Mouse (Mus musculus) myocyte (in vitro differentiated cells): ENCODE measurements around the gene Fam107b. TPM values are rescaled to one million over a fixed set of nuclear protein-coding genes. Genes with fewer than 3 reads are reported as not detected.

Experiments used
- H3K27me3 ChIP-seq: one replicate; pipeline ENCODE4 v1.6.1; 2011; ENCODE audit not compliant: control insufficient read depth, insufficient read depth, insufficient read length
- H3K36me3 ChIP-seq: one replicate; pipeline ENCODE4 v1.6.1; 2011; ENCODE audit not compliant: control insufficient read depth, insufficient read depth
- H3K4me2 ChIP-seq: one replicate; pipeline ENCODE4 v1.6.1; 2011; ENCODE audit warnings: low read depth, control low read depth
- H3K4me3 ChIP-seq: one replicate; pipeline ENCODE4 v1.5.1; 2011; ENCODE audit warnings: mild to moderate bottlenecking, control low read depth, moderate library complexity
- H3K79me2 ChIP-seq: one replicate; pipeline ENCODE4 v1.6.1; 2011; ENCODE audit not compliant: control insufficient read depth, insufficient read depth
- H3ac ChIP-seq: one replicate; pipeline ENCODE4 v1.6.1; 2011; ENCODE audit not compliant: control insufficient read depth, insufficient read length
- CEBPB ChIP-seq: IDR thresholded peaks from 2 replicates; pipeline ENCODE4 v1.6.1; 2011; ENCODE audit warnings: mild to moderate bottlenecking, moderate library complexity; ENCODE audit not compliant: poor library complexity, insufficient read depth, severe bottlenecking
- E2F4 ChIP-seq: IDR thresholded peaks from one replicate; pipeline ENCODE4 v1.6.1; 2011; ENCODE audit warnings: mild to moderate bottlenecking, control low read depth, moderate library complexity; ENCODE audit not compliant: insufficient read depth
- MAX ChIP-seq: IDR thresholded peaks from one replicate; pipeline ENCODE4 v1.6.1; 2011; ENCODE audit warnings: low read depth, mild to moderate bottlenecking, control low read depth
- MYOD1 ChIP-seq, 3 experiments: IDR thresholded peaks; one replicate each; pipeline ENCODE4 v1.6.1; 2011; ENCODE audit warnings: control low read depth in 2 of 3, low read depth in 2 of 3, mild to moderate bottlenecking in 2 of 3, moderate library complexity in 1 of 3; ENCODE audit not compliant: insufficient read length in 2 of 3, control insufficient read depth in 1 of 3
- MYOG ChIP-seq, 3 experiments: IDR thresholded peaks; one replicate each; pipeline ENCODE4 v1.6.1; 2011; ENCODE audit warnings: control low read depth in 2 of 3, low read depth in 2 of 3, mild to moderate bottlenecking in 2 of 3; ENCODE audit not compliant: insufficient read length in 2 of 3, control insufficient read depth in 1 of 3, insufficient read depth in 1 of 3
- POLR2A ChIP-seq: IDR thresholded peaks from one replicate; pipeline ENCODE4 v1.6.1; 2011; ENCODE audit warnings: low read depth, mild to moderate bottlenecking, control low read depth, moderate library complexity; ENCODE audit not compliant: insufficient read length
- POLR2AphosphoS2 ChIP-seq: IDR thresholded peaks from one replicate; pipeline ENCODE4 v1.6.1; 2011; ENCODE audit warnings: low read depth, control low read depth; ENCODE audit not compliant: insufficient read length
- REST ChIP-seq: IDR thresholded peaks from one replicate; pipeline ENCODE4 v1.6.1; 2011; ENCODE audit warnings: mild to moderate bottlenecking, control low read depth, moderate library complexity; ENCODE audit not compliant: insufficient read depth, insufficient read length
- SRF ChIP-seq: IDR thresholded peaks from one replicate; pipeline ENCODE4 v1.6.1; 2011; ENCODE audit warnings: low read depth; ENCODE audit not compliant: control insufficient read depth, insufficient read length
- TCF12 ChIP-seq: IDR thresholded peaks from one replicate; pipeline ENCODE4 v1.6.1; 2011; ENCODE audit warnings: mild to moderate bottlenecking, control low read depth; ENCODE audit not compliant: poor library complexity, insufficient read depth, severe bottlenecking
- TCF3 ChIP-seq: IDR thresholded peaks from one replicate; pipeline ENCODE4 v1.6.1; 2011; ENCODE audit warnings: low read depth, control low read depth; ENCODE audit not compliant: insufficient read length
- USF1 ChIP-seq: IDR thresholded peaks from one replicate; pipeline ENCODE4 v1.6.1; 2011; ENCODE audit warnings: low read depth, mild to moderate bottlenecking, control low read depth, moderate library complexity
- polyA plus RNA-seq: library from polyadenylated mRNA; unstranded; fragments of >200 nt; fragmentation: generic; extraction: Trizol; gene quantifications from one replicate; pipeline ENCODE4 v1.2.1, GENCODE M21; 2012; ENCODE audit warnings: missing spikeins

The Fam107b gene
- polyA plus RNA-seq, 1 experiment = 10.0 TPM

DNA sequence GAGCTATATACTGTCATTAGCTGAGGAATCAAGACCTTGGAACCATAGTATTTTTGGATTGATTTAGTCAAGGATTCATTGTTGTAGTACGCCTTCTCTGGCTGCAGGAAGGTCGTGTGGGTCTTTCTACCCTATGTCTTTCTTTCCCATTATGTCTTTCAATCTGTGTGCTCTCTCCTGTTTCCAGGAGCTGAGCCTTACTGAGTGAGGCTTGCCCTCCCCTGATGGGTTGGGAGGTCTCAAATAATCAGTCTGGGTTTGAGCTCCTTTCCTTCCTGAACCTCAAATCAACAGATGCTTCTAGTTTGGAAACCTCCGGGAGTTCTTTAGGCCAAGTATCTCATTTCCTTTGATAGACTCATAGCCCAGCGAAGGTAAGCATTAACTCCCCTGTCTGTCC, 119.9 kb downstream of the Fam107b start:
- H3K4me3 ChIP-seq = no peak overlapping the region
- TF ChIP-seq REST = no peak
- TF ChIP-seq SRF = no peak
- no peak for TF ChIP-seq E2F4
- TF ChIP-seq MYOD1 (IDR thresholded peaks at IDR 0.05; ENCODE audit: control insufficient read depth in 1 of 3, insufficient read length in 2 of 3, low read depth in 2 of 3) = no peak
- TF ChIP-seq POLR2AphosphoS2 = no peak
- no peak for TF ChIP-seq MAX
- no peak for TF ChIP-seq CEBPB
- TF ChIP-seq TCF3 = no peak

DNA sequence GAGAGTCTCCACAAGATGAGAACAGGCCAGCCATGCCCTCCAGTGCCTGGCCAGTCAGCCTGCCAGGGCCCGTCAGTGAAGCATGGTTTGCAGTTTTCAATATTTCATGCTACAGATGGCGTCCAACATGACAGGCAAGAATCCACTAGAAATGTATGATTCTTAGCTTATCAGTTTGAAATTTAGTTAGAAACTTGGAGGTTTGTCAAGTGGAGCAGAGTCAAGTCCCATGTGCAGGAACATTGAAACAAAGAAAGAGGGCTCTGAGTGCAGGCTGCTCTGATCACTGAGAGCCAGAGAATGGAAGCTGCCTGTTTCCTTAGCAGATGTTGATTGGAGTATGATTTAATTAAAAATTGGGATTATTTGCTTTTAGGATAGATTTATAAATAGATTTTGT, 122.5 kb downstream of the Fam107b start:
- Histone ChIP-seq H3K4me2 (no peak overlapping the region), H3K79me2 (no peaks in the 10 kb centered on the region), H3K36me3 (no peaks in the 10 kb centered on the region), H3ac (no peak overlapping the region), H3K27me3 (no peaks in the 10 kb centered on the region), H3K4me3 (no peak overlapping the region)
- TF ChIP-seq E2F4 (no peak), POLR2A (no peak), USF1 (no peak), MAX (no peak)

More for the DNA sequence above, 119.9 kb downstream of the Fam107b start:
- Histone ChIP-seq H3K36me3 (no peaks in the 10 kb centered on the region), H3K27me3 (no peaks in the 10 kb centered on the region), H3ac (no peak overlapping the region), H3K79me2 (no peaks in the 10 kb centered on the region), H3K4me2 (no peak overlapping the region)

DNA sequence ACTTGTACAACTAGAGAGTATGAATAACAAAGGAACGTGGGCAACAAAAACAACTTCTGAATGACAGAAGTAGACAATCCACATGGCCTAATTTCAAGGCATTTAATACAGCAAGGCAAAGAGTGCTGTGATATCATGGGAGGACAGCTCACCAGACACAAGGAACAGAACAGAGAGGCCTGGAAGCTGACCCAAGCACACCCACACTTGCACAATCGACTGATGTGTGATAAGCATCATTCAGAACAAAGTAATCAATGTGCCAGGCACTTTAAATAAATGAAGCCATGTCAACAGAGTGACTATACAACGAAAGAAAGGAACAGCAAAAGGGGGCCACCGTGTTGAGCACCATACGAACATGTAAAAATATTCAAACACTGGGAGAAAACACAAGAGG, 125.6 kb downstream of the Fam107b start:
- no peak for TF ChIP-seq REST
- no peak for TF ChIP-seq POLR2A
- TF ChIP-seq POLR2AphosphoS2 = no peak
- no peak for TF ChIP-seq USF1
- TF ChIP-seq TCF12 = no peak
- TF ChIP-seq TCF3 = no peak
- TF ChIP-seq MAX = no peak
- TF ChIP-seq MYOG (IDR thresholded peaks at IDR 0.05; ENCODE audit: control insufficient read depth in 1 of 3, insufficient read depth in 1 of 3, insufficient read length in 2 of 3, low read depth in 2 of 3) = no peak
- TF ChIP-seq E2F4 = no peak
- TF ChIP-seq MYOD1 (IDR thresholded peaks at IDR 0.05; ENCODE audit: control insufficient read depth in 1 of 3, insufficient read length in 2 of 3, low read depth in 2 of 3) = no peak
- TF ChIP-seq CEBPB = no peak
- no peak for TF ChIP-seq SRF
- no peak overlapping the region for H3K4me3 ChIP-seq
- H3K79me2 ChIP-seq = no peaks in the 10 kb centered on the region
- no peak overlapping the region for H3K4me2 ChIP-seq
- H3K36me3 ChIP-seq = no peaks in the 10 kb centered on the region
- H3ac ChIP-seq = no peak overlapping the region
- no peaks in the 10 kb centered on the region for H3K27me3 ChIP-seq

DNA sequence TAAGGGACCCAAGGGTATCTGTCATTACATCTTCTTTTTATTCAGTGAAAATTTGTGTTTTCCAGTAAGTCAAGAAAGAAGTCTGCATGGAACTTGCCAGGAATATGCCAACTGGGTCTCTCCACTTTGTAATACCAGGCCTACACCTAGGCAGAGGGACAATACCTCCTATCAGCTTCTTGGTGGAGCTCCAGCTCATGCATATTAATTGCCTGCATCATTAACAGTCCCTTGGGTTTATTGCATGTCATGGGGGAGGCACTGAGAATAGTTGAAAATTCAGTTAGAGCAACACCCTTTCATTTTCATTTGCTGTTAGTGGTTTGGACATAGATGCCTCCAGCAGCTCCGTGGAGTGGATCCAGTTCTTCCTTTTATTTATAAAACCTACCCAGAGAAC, 130.1 kb downstream of the Fam107b start:
- Histone ChIP-seq H3K36me3 (no peaks in the 10 kb centered on the region), H3K4me2 (no peak overlapping the region), H3K79me2 (no peaks in the 10 kb centered on the region), H3K4me3 (no peak overlapping the region), H3K27me3 (no peaks in the 10 kb centered on the region), H3ac (no peak overlapping the region)
- TF ChIP-seq MYOD1 (IDR thresholded peaks at IDR 0.05; ENCODE audit: control insufficient read depth in 1 of 3, insufficient read length in 2 of 3, low read depth in 2 of 3) (no peak), USF1 (no peak), TCF3 (no peak), REST (no peak), POLR2A (no peak), MYOG (IDR thresholded peaks at IDR 0.05; ENCODE audit: control insufficient read depth in 1 of 3, insufficient read depth in 1 of 3, insufficient read length in 2 of 3, low read depth in 2 of 3) (no peak), POLR2AphosphoS2 (no peak), E2F4 (no peak), TCF12 (no peak), MAX (no peak), SRF (no peak), CEBPB (no peak)

DNA sequence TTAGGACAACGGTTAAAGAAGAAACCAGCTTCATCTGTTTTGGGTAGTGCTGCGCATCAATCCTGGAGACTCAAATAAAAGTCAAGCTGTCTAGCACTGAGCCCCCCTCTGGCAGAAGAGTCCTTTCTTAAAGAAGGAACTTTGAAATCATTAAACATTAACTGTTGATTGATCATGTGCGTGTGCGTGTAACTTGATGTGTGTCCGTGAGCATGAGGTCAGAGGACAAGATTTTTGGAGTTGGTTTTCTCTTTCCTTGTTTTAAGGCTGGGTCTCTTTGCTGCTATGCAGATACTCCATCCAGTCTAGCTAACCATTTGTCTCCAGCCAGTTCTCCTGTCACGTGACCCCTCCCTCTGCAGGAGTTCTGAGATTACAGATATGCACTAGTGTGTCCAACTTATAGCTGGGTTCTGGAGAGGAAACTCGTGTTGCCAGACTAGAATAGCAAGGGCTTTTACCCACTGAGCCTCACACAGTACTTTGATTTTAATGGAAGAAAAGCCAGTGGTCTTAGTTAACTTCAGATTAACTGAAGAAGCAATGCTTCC, 132.4 kb downstream of the Fam107b start:
- H3K4me2 ChIP-seq = no peak overlapping the region
- no peak overlapping the region for H3K4me3 ChIP-seq
- H3K27me3 ChIP-seq = no peaks in the 10 kb centered on the region
- no peak overlapping the region for H3ac ChIP-seq
- no peaks in the 10 kb centered on the region for H3K36me3 ChIP-seq
- H3K79me2 ChIP-seq = no peaks in the 10 kb centered on the region
- TF ChIP-seq TCF3 (no peak), REST (no peak), USF1 (peak; percentile 45)
